Mouse (Mus musculus) NIH3T3 (cell line): ENCODE measurements at regions not wholly inside any gene's neighbourhood (a gene's known extent, or its start where the extent isn't known, plus 50 kb on each side); places are given as distances from the start of the nearest gene placed in this dataset.

Experiments
- DNase-seq: peaks from one replicate; pipeline ENCODE4 v3.0.0-alpha.2; 2012; ENCODE audit warnings: low read depth

DNA sequence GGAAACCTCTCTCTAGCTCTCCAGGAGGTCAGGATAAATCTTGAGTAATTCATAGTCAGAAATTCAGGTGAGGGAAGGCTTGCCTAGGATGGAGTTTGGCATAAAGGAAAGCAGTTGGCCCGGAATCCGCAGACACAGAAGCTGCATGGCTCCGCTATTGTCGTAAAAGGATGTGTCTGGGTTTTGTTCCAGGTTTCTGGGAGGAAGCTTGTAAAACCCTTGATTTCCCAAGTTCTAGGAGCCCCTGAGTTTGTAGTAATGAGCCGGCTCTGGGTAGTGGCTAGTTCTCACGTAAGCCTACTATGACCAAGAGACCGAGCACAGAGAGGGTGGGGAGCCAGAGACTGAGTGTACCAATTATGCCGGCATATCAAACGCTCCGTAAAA, 52.7 kb upstream of the Gm21915 start:
- DNase-seq: no peak

DNA sequence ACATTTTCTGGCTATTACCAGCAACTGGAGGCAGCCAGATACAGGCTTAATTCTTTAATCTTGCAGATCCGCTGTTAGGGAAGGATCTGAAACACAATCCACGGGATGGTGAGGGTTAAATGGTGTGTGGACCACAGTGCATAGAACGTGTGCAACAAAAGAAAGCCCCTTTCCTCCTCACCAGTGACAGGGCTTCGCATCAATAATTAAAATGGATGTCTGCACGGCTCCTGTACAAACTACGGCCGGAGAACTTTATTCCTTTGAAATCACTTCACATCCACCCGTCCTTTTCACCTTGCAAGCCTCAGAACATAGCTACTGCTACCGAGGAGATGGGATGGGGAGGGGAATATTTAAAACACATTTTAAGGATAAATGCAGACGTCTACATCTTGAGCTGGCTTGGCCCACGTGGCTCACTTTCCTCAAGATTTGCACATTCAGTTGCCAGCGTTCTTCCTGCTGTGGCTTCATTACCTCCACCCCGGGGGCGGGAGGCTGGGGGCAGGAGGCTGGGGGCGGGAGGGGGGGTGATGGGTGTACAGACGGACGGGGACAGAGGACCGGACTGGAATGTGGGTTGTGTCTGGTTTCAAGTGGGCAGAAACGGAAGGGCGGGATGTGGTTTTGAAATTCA, 53.3 kb upstream of the Gm21915 start:
- no peak for DNase-seq

DNA sequence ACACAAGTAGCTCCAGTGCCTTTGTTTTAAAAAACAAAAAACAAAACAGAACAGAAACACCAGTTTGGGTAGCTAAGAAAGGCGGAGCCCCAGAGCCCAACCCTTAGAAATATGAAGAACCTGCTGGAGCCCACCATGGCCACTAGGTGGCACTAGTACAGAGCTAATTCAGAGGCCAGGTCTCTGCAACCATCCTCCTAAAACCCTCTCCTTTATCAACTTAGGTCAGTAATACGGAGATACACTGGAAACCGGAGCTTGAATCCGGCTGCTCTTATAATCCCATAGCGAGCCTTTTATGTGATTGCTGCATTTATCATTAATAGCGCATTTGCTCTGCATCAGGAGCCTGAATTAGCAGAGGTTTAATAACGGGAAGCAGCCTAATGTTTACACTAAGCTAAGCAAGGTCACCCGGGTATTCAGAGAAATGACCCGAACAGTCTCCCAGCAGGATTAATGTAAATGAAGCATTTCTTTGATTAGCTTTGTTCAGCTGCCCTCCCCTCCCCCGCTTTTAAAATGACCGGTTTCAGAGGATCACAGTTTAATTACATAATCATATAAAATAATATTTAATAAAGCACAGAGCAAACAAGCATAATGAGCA, 53.9 kb upstream of the Gm21915 start:
- peak; percentile 83 for DNase-seq

DNA sequence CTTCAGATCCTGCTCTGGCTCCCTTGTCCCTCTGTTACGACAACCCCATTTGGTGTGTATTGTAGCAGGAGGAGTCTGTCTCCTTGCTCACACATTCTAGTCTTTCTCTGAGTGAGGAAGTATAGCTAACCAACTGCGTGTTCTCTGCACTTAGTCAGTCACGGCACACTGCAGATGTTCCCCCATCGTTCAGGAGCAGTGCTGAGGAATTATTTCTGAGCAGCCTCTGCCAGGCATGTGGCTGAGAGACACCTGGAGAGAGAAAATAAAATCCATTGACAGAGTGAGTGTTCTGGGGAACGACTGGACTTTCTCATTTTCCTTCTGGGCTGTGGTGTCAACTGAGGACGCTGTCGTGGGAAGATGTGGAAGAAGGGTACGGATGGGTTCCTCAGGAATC, 54.5 kb upstream of the Gm21915 start:
- peak; percentile 16 for DNase-seq

DNA sequence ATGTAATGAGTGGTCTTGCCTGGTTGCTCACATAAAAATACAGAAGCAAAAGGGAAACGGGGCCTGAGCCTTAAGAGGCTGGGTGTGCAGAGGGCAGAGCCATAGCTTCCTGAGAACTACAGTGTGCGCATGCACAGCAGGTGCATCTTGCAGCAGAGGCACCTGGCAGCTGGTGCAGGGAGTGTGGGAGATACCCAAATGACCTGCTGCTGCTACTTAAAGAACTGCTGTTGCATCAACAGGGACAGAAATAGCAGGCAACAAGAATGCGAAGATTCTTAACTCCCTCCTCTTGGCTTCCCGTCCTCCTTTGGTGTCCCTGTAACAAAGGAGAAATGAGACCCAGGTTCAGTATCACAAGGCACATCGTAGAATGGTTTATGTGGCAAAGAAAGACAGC, 56.3 kb upstream of the Gm21915 start:
- no peak for DNase-seq

DNA sequence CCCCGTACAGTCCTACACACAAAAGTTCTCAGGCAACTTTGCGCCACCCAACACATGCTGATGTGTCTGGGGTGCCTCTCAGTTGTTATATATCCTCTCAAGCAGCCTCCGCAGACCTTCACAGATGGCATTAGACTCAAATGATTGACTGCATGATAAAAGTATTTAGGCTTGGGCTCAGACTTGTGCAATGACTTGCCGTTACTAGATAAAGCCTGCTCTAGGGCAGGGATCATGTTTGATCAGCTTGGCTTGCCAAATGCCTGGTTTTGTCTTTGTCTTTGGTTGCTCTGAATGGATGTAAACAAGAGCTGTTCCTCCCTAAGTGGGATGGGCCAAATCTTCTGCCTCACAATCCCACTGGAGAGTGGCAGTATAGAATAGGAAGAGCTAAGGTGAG, 57.2 kb upstream of the Gm21915 start:
- no peak for DNase-seq

DNA sequence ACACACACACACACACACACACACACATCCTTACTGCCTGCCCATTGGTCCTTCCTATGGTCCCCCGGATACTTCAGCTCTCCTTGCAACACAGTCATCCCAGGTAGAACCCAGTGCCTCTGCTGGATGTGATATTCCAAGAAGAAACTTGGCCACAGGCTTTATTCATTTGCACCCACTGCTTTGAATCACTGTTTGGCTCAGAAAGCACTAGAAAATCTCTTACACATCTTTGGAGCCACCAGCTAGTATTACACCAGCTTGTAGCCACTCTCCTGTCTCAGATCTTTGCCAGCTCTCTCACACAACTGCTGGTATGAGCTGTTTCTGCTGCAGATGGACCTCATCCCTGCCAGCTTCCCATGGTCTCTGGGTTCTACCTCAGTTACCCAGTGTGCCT, 57.7 kb upstream of the Gm21915 start:
- no peak for DNase-seq

DNA sequence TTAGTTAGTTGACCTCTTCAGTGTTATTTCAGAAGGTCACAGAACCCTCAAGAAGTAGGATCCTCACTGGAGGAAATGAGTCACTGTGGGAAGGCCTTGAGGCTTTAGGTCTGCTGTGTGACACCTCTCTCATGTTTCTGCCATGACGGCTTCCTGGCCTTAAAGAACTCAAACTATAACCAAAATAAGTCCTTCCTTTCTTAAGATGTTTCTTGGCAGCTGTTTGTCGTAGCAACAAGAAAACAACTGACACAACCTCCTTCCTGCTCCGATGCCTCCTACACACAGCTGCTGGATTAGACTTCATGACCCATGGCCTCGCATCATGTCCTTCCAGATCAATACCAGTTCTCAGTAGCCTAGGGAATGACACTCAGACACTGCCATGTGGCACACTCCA, 58.1 kb upstream of the Gm21915 start:
- DNase-seq: peak; percentile 29

DNA sequence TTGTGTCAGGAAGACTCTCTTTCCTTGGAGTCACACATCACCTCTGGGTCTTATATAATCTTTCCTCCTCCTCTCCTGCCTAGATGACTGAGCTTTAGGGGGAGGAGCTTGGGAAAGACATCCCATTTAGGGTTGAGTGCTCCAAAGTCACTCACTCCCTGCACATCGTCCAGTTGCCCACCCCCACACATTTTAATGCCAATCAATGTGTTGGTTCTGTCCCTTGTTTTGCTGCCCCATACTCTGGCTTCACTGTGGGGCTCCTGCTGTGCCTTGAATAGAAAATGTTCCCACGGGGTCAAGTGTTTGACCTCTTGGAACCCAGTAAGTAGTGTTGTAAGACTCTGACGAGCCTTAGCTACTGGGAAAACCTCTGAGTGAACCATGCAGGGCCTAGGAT, 58.8 kb upstream of the Gm21915 start:
- DNase-seq: no peak

DNA sequence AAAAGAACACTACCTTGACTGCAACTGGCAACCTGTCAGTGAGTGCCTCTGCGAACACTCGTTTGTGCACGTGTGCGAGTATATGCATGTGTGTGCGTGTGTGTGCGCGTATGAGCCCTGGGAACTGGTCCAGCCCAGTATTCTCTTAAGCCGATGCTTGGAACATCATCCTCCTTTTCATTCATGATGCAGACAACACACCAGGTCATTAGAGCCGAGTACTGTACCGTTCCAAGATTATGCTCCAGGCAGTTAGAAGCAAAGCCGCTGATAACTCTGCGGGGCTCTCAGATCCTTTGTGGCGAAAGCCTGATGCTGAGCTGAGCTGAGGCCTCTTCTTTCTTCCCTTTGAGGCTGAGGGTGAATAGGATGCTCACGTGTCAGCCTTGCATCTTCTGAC, 61.8 kb upstream of the Gm21915 start:
- no peak for DNase-seq

DNA sequence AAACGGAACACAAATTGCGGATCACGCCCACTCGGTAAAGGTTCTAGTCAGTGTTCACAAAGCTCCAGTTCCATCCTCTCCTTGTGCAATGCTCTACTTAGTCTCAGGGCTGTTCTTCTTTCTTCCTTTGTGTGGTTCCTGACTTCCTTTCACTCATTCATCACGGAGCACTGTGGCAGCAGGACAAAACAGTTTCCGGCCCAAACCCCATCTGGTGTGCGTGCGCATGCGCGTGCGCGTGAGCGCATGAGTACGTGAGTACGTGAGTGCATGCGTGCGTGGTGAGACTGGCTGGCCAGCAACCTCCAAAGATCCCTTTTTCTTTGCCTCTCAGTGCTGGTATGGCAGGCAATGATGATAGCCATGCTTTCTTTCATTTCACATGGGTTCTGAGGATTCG, 62.5 kb upstream of the Gm21915 start:
- no peak for DNase-seq

DNA sequence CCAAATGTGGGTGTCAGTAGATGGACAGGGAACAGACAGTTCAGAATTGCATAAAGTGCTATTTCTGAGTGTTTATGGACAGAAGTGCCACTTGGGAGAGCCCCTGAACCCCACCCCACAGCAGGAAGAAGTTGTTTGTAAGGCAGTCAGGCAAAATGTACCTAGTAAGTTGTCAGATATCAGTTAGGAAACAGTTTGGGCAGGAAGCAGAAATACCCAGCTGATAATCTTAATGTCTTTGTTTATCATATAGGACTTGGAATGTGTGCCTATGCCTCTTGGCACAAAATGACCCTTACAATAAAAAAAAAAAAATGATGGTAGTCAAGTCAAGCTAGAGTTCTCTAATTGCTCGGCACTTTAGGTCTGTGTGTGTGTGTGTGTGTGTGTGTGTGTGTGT, 66.9 kb upstream of the Gm21915 start:
- no peak for DNase-seq

DNA sequence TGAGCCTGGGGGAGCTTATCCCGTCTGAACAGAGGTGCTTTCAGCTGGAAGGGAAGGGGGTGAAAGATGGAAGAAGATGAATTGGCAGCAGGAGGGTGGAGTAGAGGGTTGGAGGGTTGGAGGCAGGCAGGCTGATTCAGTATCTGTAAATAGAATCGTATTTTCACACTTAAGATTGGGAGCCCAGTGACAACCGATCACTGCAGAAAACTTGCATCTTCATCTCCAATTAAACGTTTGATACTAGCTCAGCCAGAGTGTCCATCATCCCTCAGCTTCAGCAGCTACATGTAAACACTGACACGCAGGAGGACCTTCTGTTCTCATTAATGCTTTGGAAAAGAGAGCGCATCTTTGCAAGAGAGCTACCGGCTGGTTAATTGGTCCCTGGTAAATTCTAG, 67.2 kb upstream of the Gramd1b start:
- DNase-seq: no peak

DNA sequence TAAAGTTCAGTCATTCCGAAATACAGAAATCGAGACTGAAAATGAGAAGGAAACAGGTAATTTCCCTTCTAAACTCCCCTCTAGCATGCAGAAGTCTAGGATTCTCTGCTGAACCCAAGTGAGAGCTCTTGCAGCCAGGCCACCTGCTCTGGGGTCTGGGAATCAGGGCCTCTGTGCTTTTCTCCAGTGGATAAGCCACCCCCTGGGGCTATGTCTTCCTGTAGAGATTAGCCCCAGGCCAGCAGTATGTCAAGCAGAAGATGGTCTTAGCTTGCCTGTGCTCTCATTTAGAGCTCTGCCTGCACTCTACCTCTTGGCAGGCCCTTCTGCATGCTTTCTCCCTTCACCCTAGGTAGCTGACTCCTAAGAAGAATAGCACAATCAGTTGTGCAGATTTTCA, 56.2 kb upstream of the Gramd1b start:
- DNase-seq: no peak

DNA sequence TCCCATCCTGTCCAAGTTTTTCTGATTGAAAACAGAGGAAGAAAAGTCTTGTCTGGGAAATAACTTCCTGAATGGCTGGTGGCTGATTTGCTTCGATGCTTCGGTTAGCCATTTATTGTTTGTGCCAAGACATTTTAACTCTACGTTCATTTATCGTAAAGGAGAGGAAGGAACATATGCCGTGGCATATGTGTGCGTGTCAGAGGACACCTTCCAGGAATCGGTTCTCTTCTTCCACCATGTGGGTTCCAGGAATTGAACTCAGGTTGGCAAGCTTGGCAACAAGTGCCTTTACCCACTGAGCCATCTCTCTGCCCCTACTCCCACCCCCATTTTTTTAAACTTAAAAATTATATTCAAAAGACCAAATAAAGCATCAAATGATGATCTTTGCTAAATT, 55.4 kb upstream of the Gramd1b start:
- DNase-seq: no peak

DNA sequence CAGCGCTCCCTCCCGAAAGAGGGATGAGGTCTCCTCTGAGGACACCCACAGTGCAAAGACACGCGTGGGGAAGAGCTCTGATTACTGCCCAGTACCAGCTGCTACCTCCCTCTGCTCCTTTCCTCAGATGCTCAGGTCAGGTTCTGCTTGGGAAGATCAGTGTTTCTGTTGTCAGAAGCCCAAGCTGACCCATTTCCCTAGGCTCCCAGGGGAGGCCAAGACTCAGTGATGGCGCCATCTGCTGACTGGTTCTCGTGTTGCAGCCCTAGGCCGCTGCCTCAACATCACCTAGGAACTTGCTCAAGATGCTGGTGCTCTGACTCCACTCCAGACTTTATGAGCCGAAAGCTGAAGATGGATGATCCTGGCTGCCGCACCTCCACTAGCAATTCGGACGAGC, 52.4 kb upstream of the Gramd1b start:
- peak; percentile 70 for DNase-seq

DNA sequence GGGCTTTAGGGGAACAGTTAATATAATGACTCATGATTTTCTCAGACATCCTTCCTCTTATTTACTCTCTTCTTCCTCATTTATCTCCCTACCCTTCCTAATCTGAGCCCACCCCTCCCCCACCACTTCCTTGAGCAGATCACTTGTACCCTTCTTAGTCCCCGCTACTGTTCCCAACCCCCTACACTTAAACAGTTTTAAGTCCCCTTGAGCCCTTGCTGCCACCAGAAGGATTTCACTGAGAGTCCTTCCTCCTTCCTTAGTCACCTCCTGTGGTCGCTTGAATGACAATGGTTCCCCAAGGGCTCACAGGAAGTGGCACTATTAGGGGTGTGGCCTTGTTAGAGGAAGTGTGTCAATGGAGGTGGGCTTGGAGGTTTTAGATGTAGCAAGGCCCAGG, 50.7 kb upstream of the Gramd1b start:
- no peak for DNase-seq
